Mouse (Mus musculus) megakaryocyte, adult 5-6 weeks (primary cell): Measurements from ENCODE around the gene Dda1. TPM values are rescaled to one million over a fixed set of nuclear protein-coding genes. Genes with fewer than 3 reads are reported as not detected.
A peak's percentile ranks its signal among the peaks of the same experiment; 100 is the strongest.
"Not testable (repeated sequence)": the region's sequence is repeated elsewhere in the genome, so short reads cannot be mapped to it uniquely, and the experiment has no call there.

Experiments
- ATAC-seq: 2 replicates; pipeline ENCODE4 v1.8.0; 2016; ENCODE audit warnings: mild to moderate bottlenecking, inconsistent platforms; ENCODE audit not compliant: poor library complexity, severe bottlenecking
- total RNA-seq, 2 experiments: library from RNA; stranded (forward) in 1 of 2; stranded (reverse) in 1 of 2; fragments of 153-499, 151-499 nt in 1 of 2; fragments of 221-1000, 200-1000 nt in 1 of 2; gene quantifications; 2 replicates each; pipeline versions ENCODE4 v1.2.3 to v1.2.4; 2015 to 2017

Dda1 gene
- total RNA-seq (2015): 39.1 and 44.0 TPM in 2 replicates
- 14.2 and 26.3 TPM in 2 replicates for total RNA-seq (2017)

DNA sequence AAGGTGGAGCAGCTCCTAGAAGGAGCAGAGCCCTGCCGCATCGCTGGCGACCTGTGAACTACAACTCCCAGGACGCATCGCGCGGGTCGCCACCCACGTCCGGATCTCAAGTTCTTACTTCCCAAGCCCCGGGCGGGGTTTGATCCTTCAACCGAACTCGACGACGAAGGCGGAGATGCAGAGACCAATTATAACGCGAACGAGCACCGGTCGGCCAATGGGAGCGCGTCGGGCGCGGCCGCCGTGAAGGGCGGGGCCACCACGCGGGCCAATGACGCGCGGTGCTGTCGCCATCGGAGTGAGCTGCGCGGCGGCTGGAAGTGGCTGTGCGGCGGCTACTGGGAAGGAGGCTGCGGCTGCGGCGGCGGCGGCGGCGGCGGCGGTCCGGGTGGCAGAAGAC is at the start of gene Dda1:
Gene Dda1, plus strand, starts transcription at position 284 of the 400 bp plus-strand sequence.
- ATAC-seq: peak; percentile 78

DNA sequence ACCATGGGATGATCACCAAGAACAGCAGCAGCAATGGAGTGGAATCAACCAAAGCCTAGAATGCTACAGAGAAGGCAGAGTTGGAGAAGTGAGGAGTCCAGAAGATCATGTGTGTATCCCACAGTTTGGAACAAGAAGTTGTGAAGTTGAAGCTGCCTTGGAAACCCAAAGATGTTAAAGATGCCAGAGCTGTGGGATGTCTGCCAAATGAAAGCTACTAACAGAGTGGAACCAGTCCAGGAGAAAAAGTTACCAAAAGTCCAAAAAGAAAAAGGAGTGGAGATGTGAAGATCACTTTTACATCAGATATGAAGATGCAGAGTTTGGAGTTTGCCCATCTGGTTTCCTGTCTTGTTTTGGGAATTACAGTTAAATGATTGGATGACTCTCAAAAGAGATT is 46.9 kb upstream of the Dda1 start:
- ATAC-seq: no peak

DNA sequence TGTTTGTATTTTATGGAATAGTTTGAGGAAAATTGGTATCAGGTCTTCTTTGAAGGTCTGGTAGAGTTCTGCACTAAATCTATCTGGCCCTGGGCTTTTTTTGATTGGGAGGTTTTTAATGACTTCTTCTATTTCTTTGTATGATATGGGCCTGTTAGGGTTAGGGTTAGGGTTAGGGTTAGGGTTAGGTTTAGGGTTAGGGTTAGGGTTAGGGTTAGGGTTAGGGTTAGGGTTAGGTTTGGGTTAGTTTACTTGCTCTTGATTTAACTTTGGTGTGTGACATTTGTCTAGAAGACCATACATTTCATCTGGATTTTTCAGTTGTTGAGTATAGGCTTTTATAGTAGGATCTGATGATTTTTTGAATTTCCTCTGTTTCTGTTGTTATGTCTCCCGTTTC is 36.1 kb upstream of the Dda1 start:
- not testable (repeated sequence) for ATAC-seq

DNA sequence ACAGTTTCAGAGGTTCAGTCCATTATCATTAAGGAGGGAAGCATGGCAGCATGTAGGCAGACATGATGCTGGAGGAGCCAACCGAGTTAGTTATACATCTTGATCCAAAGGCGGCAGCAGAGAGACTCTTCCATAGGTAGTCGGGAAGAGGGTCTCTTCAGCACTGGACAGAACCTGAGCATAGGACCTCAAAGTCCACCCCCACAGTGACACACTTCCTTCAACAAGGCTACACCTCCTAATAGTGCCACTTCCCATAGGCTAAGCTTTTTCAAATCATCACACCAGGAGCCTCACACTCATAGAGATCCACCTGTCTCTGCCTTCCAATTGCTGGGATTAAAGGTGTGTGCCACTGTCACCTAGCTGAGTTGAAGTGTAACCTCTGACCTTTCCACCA is 32.0 kb upstream of the Dda1 start:
- no peak for ATAC-seq

DNA sequence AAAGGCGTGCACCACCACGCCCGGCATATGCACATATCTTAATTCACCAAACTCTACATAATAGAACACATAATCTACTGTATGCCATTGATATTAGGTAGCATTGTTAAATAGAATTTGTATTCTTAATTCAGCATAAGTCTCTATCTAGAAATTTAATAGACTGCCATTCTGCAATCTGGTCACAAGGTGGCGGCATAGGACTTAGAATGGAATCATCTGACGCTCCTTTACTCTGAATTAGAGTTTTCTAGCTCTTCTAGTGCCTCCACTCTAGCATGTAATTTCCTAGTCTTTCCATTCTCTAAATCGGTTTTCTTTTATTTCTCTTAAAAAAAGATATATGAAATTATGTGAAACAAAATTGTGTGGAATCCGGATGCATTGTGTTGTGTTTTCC is 27.6 kb upstream of the Dda1 start:
- peak; percentile 86 for ATAC-seq

DNA sequence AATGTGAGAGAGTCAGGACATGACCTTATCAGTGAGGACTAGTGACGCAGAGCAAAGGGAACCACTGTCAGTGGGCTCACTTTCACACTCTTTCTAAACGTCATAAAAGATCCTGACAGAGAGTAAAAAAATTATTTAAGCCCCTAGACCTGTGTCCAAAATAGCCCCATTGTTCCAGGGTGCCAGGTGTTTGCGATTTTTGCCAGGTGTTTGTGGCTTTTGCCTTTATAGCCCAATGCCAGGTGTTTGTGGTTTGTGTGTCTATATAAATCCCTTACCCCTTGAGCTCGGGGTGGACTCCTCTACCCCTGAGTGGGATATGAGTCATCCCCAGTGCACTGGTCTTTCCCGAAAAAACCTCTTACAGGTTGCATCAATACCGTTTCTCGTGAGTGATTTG is 23.9 kb upstream of the Dda1 start:
- no peak for ATAC-seq

DNA sequence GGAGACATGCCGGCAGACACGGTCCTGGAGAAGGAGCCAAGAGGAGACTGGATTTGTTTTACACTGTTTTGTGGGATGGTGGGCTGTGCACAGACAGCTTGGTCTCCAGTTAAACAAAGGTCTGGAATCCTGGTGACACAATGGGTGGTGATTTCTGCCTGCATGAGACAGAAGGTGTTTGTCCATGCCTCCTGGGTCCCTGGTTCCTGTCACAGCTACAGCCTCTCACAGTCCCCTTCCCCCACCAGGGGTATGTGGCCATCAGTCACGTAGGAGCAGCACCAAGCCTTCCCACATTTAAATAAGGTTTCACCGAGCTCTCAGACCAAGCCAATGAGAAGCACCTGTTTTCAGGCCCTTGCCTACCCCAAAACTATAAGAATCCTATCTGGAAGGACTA is 17.7 kb upstream of the Dda1 start:
- no peak for ATAC-seq

DNA sequence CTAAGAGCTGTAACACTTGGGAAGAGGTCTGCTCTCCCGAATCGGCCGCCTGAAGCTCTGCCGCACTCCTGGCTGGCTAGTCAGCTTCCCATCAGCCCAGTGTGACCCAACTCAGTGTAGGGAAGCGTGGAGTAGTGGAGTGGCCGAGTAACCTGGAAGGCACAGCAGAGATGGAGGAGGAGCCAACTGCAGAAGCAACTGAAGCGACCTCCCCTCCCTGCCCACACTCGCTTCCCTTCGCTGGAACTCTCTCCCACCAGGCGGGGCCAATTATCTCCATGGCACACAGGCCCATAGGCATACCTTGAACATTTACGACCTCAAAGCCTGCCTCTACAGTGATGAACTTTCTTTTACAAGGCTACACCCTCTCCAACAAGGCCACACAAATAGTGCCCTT is 17.2 kb upstream of the Dda1 start:
- ATAC-seq: no peak

DNA sequence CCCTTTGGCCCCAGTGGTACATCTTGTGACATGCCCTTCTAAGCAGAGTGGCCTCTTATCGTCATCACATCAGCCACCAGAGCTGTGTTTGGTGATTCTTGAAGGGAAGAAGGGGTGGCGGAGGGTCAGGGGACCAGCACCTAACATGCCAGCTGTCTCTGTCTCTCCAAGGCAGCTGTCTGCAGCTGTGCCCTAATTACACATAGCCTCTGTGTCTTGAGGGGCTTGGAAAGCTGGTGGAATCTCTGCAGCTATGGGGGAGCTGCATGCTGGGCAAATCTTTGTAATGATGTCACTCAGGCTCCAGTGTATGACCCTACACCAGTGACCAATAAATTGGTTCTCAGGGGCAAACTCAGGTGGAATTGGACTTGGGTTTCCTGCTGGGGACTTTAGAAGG is 16.3 kb upstream of the Dda1 start:
- no peak for ATAC-seq

DNA sequence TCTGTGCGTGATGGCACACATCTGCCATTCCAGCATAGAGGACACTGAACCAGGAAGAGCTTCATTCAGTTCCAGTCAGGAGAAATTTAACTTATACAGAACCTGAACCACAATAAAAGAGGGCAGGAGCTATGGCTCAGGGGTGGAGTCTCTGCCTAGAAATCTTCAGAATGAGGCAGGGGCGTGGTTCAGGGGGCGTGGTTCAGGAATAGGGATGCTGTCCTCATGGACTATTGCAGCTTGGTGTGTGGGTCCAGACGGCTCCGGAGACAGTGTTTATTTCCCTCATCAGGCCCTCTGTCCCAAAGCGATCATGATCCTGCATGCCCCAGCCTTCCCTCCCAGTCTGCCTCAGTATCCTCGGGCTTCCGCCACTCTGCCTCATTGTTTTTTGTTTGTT is 14.3 kb upstream of the Dda1 start:
- no peak for ATAC-seq

DNA sequence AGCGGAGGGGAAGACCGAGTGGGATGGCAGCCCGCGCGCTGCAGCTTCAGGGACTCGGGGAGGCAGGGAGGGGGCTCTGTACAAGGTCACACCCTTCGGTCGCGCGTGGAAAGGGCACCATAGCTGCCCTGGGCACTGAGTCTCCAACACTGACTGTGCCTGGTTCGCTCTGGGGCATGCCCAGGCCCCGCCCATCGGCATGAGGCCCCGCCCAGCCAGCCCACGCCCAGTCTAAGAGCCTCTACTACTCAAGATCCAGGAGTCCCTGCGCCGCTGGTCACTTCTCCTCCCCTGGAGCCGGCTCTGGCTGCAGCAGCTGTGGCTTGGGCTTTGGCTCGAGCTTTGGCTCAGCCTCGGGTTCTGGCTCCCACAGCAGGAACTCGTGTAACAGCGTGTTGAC is 12.1 kb upstream of the Dda1 start:
- ATAC-seq: no peak

DNA sequence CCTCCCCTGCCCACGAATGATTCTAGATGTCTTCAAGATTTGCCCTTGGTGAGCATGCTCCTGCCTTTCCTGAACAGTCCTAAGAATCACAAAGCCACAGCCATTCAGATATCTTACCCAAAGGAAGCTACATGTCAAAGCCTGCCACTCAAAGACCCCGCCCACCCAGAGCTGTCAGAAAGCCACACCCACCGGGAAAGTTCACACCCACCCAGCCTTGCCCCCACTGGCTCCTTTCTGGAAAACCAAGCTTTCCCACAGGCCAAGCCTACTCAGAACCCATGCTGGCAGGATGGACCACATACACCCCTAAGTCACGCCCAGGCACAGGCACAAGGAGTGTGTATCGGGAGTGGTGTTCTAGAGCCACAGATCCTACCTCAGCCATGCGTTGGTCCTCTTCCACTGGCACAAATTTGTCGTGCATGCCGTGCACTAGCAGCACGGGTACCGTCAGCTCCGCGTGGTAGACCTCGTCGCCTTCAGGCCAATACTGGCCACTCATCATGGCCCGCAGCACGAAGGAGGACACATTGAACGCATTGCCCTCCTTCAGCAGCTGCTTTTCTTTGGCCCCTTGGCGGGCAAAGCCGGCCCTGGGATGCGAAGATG is 11.2 kb upstream of the Dda1 start:
- no peak for ATAC-seq

DNA sequence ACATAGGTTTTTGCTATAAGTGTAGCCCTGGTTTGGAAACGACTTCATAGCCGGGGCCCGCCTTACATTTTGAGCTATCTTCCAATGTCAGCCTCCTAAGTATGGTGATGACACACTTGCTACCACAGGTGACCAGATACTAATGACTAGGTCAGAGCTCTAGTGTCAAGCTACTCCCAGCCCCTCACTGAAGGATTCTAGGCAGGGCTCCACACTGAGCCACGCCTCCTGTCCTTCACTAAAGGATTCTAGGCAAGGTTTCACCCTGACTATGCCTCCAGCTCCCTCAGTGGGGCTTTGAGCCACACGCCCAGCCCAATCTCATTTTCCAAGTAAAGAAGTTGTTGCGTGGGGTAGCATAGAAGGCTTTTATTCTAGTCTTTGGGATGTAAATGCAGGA is 8.3 kb upstream of the Dda1 start:
- ATAC-seq: no peak

DNA sequence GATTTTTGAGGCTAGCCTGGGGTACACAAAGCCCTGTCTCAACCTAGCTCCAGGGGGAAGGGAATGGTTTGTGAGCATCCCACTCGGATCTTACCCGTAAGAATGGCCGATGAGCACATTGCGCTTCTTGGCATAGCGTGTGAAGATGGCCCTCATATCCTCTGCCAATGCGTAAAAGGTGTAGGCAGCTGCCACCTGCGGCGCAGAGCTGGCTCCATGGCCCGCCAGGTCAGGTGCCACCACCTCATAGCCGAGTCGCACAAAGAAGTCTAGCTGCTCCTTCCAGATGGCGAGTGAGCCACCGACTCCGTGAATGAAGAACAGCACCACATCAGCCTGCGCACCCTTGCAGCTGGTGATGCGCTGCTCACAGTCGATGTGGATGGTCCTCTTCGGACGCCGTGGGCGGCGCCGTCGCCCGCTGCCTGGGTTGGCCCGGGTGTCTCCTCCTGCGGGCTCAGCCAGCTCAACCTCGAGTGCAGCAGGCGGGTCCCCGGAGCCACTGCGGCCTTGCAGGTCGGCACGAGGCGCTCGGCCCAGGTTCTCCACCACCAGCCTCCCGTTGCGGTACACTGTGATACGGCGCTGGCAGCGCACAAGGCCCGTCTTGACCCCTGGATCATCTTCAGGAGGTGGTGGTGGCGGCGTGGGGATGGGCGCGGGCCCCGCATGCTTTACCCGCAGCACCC is 7.7 kb upstream of the Dda1 start:
- ATAC-seq: no peak

DNA sequence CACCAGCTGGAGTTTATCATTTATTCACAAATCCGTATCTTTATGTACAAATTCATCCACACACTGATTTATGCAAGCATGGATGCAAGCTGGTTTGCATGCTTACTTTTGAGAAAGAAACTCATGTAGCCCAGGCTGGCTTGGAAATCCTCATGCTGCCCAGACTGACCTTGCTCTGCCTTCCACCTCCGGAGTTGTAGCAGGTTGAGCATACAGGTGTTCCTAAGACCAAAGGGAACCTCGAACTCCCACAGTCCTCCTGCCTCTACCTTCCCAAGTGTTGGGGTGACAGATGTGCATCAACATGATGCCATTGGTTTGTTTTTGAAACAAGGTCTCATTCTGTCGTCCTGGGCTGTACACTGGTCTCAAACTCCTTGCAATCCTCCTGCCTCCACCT is 6.8 kb upstream of the Dda1 start:
- no peak for ATAC-seq

DNA sequence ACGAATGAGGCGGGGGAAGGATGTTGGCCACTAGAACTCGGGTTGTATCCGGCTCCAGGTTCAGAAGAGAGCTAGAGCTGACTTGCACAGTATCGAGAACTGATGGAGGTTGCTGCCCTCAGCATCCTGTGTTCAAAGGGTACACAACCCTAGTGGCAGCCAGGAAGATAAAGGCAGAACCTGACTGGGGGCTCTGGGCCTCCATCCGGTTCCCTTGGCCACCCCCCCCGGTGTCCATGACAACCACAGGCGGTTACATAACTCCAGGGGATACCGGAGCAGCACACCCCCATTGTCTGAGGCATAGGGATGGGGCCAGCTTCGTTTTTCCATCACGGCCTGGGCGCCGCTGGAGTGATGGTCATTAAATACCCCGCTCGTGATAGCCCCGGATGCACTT is 6.2 kb upstream of the Dda1 start:
- peak; percentile 13 for ATAC-seq

DNA sequence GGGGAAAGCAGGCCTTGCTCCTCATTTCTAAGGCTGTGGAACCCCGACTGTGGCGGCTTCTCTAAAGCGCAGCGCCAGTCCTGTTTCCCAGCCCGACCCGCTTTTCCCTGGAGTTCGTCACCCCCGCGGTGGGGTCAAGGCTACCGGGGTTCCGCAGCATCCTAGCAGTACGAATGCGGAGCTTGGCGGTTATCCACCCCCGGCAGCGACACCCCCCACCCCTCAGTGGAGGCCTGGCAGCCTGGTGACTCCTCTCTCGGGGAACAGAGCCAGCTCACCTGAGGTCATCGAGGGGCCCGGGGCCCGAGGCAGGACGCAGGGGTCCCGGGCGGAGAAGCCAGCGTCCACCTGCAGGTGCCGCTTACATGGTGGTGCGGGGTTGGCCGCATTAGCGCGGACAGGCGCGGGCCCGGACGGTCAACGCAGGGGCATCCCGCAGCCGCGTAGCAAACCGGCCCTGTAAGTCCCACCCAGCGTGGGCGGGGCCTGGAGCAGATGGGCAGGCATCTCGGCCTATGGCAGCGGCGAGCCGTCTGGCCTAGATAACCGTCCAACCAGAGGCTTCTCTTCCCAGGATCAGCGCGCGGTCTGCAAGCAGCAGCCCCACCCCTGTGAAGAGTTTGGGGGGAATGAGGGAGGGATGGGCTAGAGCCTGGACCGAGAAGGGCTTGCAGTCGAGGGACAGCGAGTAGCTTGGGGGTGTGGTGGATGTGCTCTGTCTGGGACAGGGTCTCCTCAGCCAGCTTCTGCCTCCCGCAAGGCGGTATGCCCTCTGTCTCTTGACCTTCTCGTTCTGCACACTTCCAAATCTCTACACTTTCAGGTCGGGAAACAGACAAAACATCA is 5.6 kb upstream of the Dda1 start, which contains the start of gene Abhd8:
Gene Abhd8, minus strand, starts transcription at position 468 of the 846 bp plus-strand sequence.
- ATAC-seq: peak; percentile 73

DNA sequence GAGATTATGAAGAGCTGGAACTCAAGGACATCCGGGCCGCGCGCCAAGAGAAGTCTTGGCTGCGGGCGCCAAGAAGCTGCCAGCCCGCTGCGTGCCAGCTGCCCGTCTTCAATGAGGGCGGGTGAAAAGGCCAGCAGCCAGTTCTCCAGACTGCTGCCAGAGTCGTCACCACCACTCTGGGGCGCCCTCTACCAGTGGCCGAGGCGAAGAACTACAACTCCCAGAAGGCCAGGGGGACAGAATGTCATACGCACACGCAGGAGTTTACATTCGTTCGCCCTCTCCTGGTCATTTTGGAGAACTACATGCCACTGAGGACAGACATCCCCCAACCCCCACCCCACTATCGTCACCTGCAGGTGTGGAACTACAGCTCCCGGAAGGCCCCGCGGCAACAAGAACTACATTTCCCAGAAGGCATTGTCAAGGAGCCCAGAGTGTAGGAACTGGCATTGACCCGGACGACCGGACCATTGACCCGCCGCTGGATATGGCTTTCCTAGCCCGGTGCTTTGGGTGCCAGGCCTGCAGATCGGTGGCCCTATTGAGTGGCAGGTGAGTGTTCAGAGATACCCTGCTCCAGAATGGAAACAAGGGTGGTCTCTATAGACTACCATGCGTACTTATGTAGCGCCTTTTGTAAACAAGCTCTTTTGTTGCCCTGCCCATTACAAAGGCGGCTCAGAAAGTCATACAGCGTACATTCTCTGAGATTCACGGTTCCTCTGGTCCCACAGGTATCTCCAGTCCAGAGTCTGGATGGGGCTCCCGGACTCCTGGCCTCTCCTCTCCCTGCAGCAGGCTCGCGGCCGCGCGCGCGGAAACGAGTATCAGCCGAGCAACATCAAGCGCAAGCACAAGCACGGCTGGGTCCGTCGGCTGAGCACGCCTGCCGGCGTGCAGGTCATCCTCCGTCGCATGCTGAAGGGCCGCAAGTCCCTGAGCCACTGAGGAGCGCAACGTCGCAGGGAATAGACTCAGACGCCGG is 4.2 kb upstream of the Dda1 start, which contains the start of gene Mrpl34:
Gene Mrpl34, plus strand, starts transcription at position 447 of the 988 bp plus-strand sequence.
- ATAC-seq: peak; percentile 75

DNA sequence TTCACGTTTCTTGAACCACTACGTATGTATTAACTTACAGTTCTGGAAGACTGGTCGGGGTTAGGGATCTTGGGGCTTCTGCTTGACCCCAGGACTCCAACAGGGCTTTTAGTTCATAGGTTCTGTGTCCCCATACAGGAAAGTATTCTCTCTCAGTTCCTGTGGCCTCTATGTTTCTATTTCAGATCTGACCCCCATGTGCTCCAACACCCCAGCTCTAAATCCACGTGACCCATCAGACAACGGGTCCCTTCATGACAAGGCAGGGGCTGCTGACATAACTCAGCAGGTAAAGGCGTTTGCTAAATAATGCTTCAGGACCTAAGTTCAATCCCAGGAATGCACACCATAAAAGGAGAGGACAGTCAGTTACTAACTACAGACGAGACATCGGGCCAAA is 3.3 kb upstream of the Dda1 start:
- ATAC-seq: no peak

DNA sequence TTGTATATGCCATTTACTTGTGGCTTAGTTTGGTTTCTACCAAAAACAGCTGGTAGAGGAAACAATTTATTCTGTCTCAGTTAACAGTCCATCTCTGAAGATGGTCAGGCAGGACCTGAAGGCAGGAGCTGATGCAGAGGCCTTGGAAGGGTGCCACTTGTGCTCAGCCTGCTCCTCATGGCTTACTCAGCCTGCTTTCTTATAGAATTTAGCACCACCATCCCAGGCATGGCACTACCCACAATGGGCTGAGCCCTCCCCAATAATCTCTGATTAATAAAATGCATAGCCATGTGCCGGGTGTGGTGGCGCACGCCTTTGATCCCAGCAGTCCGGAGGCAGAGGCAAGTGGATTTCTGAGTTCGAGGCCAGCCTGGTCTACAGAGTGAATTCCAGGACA is 2.8 kb upstream of the Dda1 start:
- ATAC-seq: no peak

DNA sequence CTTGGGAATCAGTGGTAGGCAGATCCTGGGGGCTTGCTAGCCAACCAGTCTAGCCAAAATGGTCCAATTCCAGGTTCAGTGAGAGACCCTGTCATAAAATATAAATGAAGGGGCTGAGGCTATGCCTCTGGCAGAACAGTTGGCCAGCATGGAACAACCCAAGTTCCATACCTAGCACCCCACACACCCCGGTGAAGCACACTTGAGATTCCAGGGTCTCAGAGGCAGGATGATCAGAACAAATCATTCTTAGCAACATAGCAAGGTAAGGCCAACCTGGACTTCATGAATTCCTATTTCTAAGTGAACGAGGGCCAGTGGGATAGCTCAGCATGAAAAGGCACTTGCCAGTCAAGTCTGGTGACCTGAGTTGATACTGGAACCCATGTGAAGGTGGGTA is 1.8 kb upstream of the Dda1 start:
- ATAC-seq: no peak
